Mouse (Mus musculus) small intestine, adult 2 months (tissue): Measurements from ENCODE around the gene Krt36.

Experiments
- CTCF ChIP-seq: fragments of 200-500 bp; IDR thresholded peaks from 2 replicates; pipeline ENCODE4 v1.5.1; 2012; ENCODE audit warnings: low read depth, mild to moderate bottlenecking, control low read depth, inconsistent platforms, low read length, moderate library complexity, mixed read lengths; ENCODE audit not compliant: insufficient replicate concordance, insufficient read length; ENCODE audit errors: extremely low read depth
- POLR2A ChIP-seq: fragments of 200-500 bp; IDR thresholded peaks from 2 replicates; pipeline ENCODE4 v1.6.1; 2012; ENCODE audit warnings: low read depth, mild to moderate bottlenecking, control low read depth, inconsistent platforms, low read length, moderate library complexity

DNA sequence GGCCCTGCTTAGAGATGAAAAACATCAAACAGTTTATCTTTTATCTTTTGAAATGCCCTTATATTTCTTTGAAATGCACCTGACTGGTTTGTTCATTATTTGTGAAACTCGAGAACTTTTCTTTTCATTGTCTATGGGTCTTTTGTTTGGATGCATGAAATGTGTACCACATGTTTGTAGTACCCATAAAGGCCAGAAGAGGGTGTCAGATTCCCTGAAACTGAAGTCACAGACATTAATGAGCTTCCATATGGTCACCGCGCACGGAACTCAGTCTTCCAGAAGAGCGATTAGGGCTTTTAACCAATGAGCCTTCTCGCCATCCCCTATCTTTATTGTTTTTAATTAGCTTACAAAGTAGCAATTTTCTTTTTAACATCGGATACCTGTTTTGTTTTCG is 46.6 kb downstream of the Krt36 start:
- TF ChIP-seq CTCF (no peak), POLR2A (no peak)
